Mouse (Mus musculus): ENCODE results near the gene Cd8a.
A peak's percentile ranks its signal among the peaks of the same experiment; 100 is the strongest.

Gene Cd8a

GRCm38 (mm10) chr6:71369416-71369815 is 3.8 kb upstream of the Cd8a start:
- no peak for DNase-seq (ENCODE audit: low spot score in 2 of 2)

- DNase-seq (ENCODE audit: low spot score in 2 of 2), result no peak
Measured at GRCm38 (mm10) chr6:71371085-71371605, 2.1 kb upstream of the Cd8a start.

GRCm38 (mm10) chr6:71372041-71372720 is 1.0 kb upstream of the Cd8a start:
- DNase-seq (ENCODE audit: low spot score in 2 of 2), result no peak

GRCm38 (mm10) chr6:71374311-71374829 is 1.1 kb downstream of the Cd8a start:
- DNase-seq (ENCODE audit: low spot score in 2 of 2), result no peak

- no peak for DNase-seq (ENCODE audit: low spot score in 2 of 2)
Measured at GRCm38 (mm10) chr6:71374921-71375320, 1.7 kb downstream of the Cd8a start.

- no peak for DNase-seq (ENCODE audit: low spot score in 2 of 2)
Measured at GRCm38 (mm10) chr6:71376711-71377110, 3.5 kb downstream of the Cd8a start.

- no peak for DNase-seq (ENCODE audit: low spot score in 2 of 2)
Measured at GRCm38 (mm10) chr6:71381654-71382053, 8.4 kb downstream of the Cd8a start.

- no peak for DNase-seq (ENCODE audit: low spot score in 2 of 2)
Measured at GRCm38 (mm10) chr6:71390496-71390895, 17.3 kb downstream of the Cd8a start.

GRCm38 (mm10) chr6:71396016-71396415 is 22.8 kb downstream of the Cd8a start:
- no peak for DNase-seq (ENCODE audit: low spot score in 2 of 2)

GRCm38 (mm10) chr6:71396761-71397160 is 23.5 kb downstream of the Cd8a start:
- DNase-seq (ENCODE audit: low spot score in 2 of 2), result no peak

- peak in 1 of 2 experiments; percentile 21 for DNase-seq (ENCODE audit: low spot score in 2 of 2)
Measured at GRCm38 (mm10) chr6:71398829-71399609, 25.8 kb downstream of the Cd8a start.

GRCm38 (mm10) chr6:71414624-71415023 is 41.4 kb downstream of the Cd8a start:
- no peak for DNase-seq (ENCODE audit: low spot score in 2 of 2)

- DNase-seq (ENCODE audit: low spot score in 2 of 2), result no peak
Measured at GRCm38 (mm10) chr6:71415446-71415845, 42.2 kb downstream of the Cd8a start.

GRCm38 (mm10) chr6:71418874-71419273 is 45.6 kb downstream of the Cd8a start:
- no peak for DNase-seq (ENCODE audit: low spot score in 2 of 2)

GRCm38 (mm10) chr6:71420848-71421247 is 47.6 kb downstream of the Cd8a start:
- DNase-seq (ENCODE audit: low spot score in 2 of 2), result no peak

GRCm38 (mm10) chr6:71422162-71422561 is 48.9 kb downstream of the Cd8a start:
- no peak for DNase-seq (ENCODE audit: low spot score in 2 of 2)

GRCm38 (mm10) chr6:71423116-71423515 is 49.9 kb downstream of the Cd8a start:
- peak; percentile 37 to 39 for DNase-seq (ENCODE audit: low spot score in 2 of 2)

- peak in 1 of 2 experiments; percentile 15 for DNase-seq (ENCODE audit: low spot score in 2 of 2)
Measured at GRCm38 (mm10) chr6:71425681-71426080, 52.5 kb downstream of the Cd8a start.

- no peak for DNase-seq (ENCODE audit: low spot score in 2 of 2)
Measured at GRCm38 (mm10) chr6:71427996-71428725, 54.9 kb downstream of the Cd8a start.
